Mouse (Mus musculus) heart, postnatal 0 days (tissue): ENCODE data around the gene Srd5a1. TPM values are rescaled to one million over a fixed set of nuclear protein-coding genes. Genes with fewer than 3 reads are reported as not detected.
"Not testable (repeated sequence)": the region's sequence is repeated elsewhere in the genome, so short reads cannot be mapped to it uniquely, and the experiment has no call there.

Experiments
- ATAC-seq: fragments of 200-750 bp; cut with Nextera tagmentation; 2 replicates; pipeline ENCODE4 v1.8.0; 2017; ENCODE audit warnings: low read depth, moderate number of reproducible peaks, moderate library complexity; ENCODE audit not compliant: insufficient read depth
- DNase-seq: peaks from one replicate; pipeline ENCODE4 v3.0.0-alpha.2; 2016; ENCODE audit warnings: low spot score
- H3K27ac ChIP-seq: fragments of 300-500 bp; sonication (generic); 2 replicates; pipeline ENCODE4 v1.5.1; 2014; ENCODE audit warnings: low read depth, mild to moderate bottlenecking
- H3K27me3 ChIP-seq: fragments of 300-500 bp; sonication (generic); 2 replicates; pipeline ENCODE4 v1.6.1; 2014; ENCODE audit warnings: low read length, mixed read lengths; ENCODE audit not compliant: control insufficient read depth, insufficient read depth
- H3K36me3 ChIP-seq: fragments of 300-500 bp; sonication (generic); replicated peaks from 2 replicates; pipeline ENCODE4 v1.6.1; 2014; ENCODE audit warnings: low read length, mixed read lengths; ENCODE audit not compliant: control insufficient read depth, insufficient read depth
- H3K4me1 ChIP-seq: fragments of 300-500 bp; sonication (generic); 2 replicates; pipeline ENCODE4 v1.6.1; 2014; ENCODE audit warnings: antibody characterized with exemption; ENCODE audit not compliant: control insufficient read depth, insufficient read depth
- H3K4me2 ChIP-seq: fragments of 300-500 bp; sonication (generic); 2 replicates; pipeline ENCODE4 v1.6.1; 2014; ENCODE audit warnings: low read depth, mild to moderate bottlenecking, low read length, moderate library complexity
- H3K4me3 ChIP-seq: fragments of 300-500 bp; sonication (generic); 2 replicates; pipeline ENCODE4 v1.5.1; 2014; ENCODE audit warnings: low read depth, low read length
- H3K9ac ChIP-seq: fragments of 300-500 bp; sonication (generic); replicated peaks from 2 replicates; pipeline ENCODE4 v1.6.1; 2014; ENCODE audit warnings: low read depth, low read length, mixed read lengths
- H3K9me3 ChIP-seq: fragments of 300-500 bp; sonication (generic); replicated peaks from 2 replicates; pipeline ENCODE4 v1.6.1; 2016; ENCODE audit warnings: low read length; ENCODE audit not compliant: control insufficient read depth
- CTCF ChIP-seq: IDR thresholded peaks from 2 replicates; pipeline ENCODE4 v1.5.1; 2016; ENCODE audit warnings: antibody characterized with exemption, control low read depth, low read depth
- EP300 ChIP-seq: IDR thresholded peaks from 2 replicates; pipeline ENCODE4 v1.6.1; 2016; ENCODE audit warnings: antibody characterized with exemption, low read depth
- WGBS: fragments of 180-500 bp; shearing (Covaris S2); extraction: QIAGEN DNeasy Blood & Tissue Kit; methylation state at CpG from one replicate; pipeline ENCODE4 v1.1.7; 2014; 5-methylcytosine and 5-hydroxymethylcytosine counted together
- polyA plus RNA-seq: library from polyadenylated mRNA; unstranded; fragments of >200 nt; fragmentation: Nextera tagmentation; extraction: Ambion mirVana; gene quantifications from 2 replicates; pipeline ENCODE4 v1.2.1, GENCODE M21; 2015
- total RNA-seq: library from RNA; depleted of rRNA; stranded (reverse); fragments of >200 nt; gene quantifications from 2 replicates; pipeline ENCODE4 v1.2.3, GENCODE M21; 2014; ENCODE audit warnings: low replicate concordance

Srd5a1 gene
- total and polyA plus RNA-seq, 2 experiments from 2014 or later = 3.3 to 3.5 TPM

DNA sequence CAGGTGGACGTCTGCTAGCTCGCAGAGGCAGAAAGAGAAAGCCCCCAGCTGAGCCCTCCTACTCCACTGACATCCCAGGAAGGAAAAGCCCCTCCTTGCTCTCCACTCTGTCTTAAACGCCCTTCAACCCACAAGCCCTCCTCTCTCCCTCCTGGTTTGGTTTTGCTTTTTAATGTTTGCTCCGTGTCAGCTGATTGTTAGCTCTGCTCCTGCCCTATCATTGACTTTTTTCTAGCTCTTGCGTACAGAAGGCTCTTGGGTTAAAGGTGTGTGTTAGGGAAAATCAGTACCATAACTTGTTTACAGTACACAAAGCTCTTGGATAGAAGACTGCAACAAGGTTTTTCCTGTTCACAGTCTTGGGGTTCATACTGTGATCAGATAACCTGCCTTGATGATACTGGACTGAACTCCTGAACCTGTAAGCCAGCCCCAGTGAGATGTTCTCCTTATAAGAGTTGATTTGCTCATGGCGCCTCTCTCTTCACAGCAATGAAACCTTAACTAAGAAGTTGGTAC lies 26.9 kb upstream of the Srd5a1 start:
- ATAC-seq = no peak
- Histone ChIP-seq H3K36me3 (peaks cover 57% of the 10 kb centered on the region), H3K4me1 (no peaks in the 10 kb centered on the region), H3K9ac (no peak overlapping the region), H3K4me2 (no peak overlapping the region), H3K4me3 (no peak overlapping the region), H3K9me3 (no peaks in the 10 kb centered on the region), H3K27ac (no peak overlapping the region), H3K27me3 (no peaks in the 10 kb centered on the region)
- no peak for DNase-seq
- TF ChIP-seq EP300 = no peak
- WGBS = 84% methylated on average over 6 of the region's 6 CpGs

GRCm38 (mm10) chr13:69637657-69638056 lies 26.4 kb upstream of the Srd5a1 start:
- Histone ChIP-seq H3K4me3 (no peak overlapping the region), H3K36me3 (peaks cover 62% of the 10 kb centered on the region), H3K4me2 (no peak overlapping the region), H3K9ac (no peak overlapping the region), H3K27ac (no peak overlapping the region), H3K27me3 (no peaks in the 10 kb centered on the region), H3K4me1 (no peaks in the 10 kb centered on the region), H3K9me3 (no peaks in the 10 kb centered on the region)
- no peak for TF ChIP-seq CTCF
- TF ChIP-seq EP300 = no peak
- DNase-seq = no peak
- 79% methylated on average over 9 of the region's 9 CpGs for WGBS
- no peak for ATAC-seq

DNA sequence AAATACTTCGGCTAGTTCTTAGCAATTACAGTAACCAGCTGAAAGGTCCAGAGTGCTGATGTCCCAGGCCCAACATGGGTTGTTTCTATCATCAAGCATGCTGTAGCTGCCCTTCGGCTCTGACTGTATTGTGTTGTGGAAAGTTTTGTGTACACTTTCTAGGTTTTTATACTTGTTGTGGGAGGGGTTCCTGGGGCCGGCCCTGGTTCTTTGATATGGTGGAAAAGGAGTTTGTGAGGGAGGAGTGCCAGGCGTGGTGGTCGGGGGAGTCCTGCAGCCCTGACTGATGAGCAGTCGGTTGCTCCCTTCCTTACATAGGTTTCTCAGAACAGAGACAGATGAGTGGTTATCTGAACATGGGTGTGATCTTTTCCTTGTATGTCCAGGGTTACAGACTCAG lies 25.6 kb upstream of the Srd5a1 start:
- H3K4me1 ChIP-seq = no peaks in the 10 kb centered on the region
- H3K36me3 ChIP-seq = peaks cover 70% of the 10 kb centered on the region
- TF ChIP-seq CTCF (no peak), EP300 (no peak)
- ATAC-seq = no peak
- no peak overlapping the region for H3K27ac ChIP-seq
- H3K4me2 ChIP-seq = no peak overlapping the region
- 79% methylated on average over 6 of the region's 6 CpGs for WGBS
- no peaks in the 10 kb centered on the region for H3K9me3 ChIP-seq
- no peak overlapping the region for H3K4me3 ChIP-seq
- no peak for DNase-seq
- no peak overlapping the region for H3K9ac ChIP-seq
- H3K27me3 ChIP-seq = no peaks in the 10 kb centered on the region

DNA sequence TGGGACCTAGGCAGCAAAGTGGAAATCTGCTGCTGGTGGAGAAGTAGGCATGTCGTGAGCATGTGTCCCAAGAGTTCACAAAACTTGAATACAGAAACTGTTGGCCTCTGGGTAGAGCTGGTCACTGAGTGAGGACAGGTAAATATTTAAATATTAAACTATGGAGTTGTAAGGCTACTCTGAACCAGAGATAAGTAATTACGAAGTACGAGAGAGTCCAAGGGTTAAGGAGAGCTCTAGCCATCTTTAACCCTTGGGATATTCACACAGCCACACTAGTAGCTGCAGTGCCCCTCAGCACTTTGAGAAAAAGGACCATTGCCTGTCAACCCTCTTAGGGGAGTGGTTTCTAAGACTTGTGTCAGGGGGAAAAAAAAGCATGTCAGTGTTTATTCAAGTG lies 25.1 kb upstream of the Srd5a1 start:
- TF ChIP-seq CTCF (no peak), EP300 (no peak)
- DNase-seq = no peak
- Histone ChIP-seq H3K27ac (no peak overlapping the region), H3K4me3 (no peak overlapping the region), H3K9me3 (no peaks in the 10 kb centered on the region), H3K9ac (no peak overlapping the region), H3K27me3 (no peaks in the 10 kb centered on the region), H3K36me3 (peaks cover 74% of the 10 kb centered on the region), H3K4me2 (no peak overlapping the region), H3K4me1 (no peaks in the 10 kb centered on the region)
- no peak for ATAC-seq
- 66% methylated on average over 3 of the region's 3 CpGs for WGBS

DNA sequence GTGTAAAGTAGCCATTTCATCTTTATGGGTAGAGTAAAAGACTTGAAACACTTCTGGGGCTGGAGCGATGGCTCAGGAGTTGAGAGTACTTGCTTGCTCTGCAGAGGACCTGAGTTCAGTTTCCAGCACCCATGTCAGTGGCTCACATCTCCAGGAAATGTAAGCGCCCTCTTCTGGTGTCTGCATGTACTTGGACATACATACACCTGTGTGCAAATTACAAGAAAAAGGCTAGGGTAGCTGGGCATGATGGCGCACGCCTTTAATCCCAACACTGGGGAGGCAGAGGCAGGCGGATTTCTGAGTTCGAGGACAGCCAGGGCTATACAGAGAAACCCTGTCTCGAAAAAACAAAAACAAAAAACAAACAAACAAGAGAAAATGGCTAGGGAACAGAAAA lies 24.6 kb upstream of the Srd5a1 start:
- not testable (repeated sequence) for H3K27me3 ChIP-seq, H3K4me1 ChIP-seq, H3K27ac ChIP-seq, H3K4me2 ChIP-seq, H3K9me3 ChIP-seq, H3K4me3 ChIP-seq, H3K9ac ChIP-seq, DNase-seq, ATAC-seq
- H3K36me3 ChIP-seq = peaks cover 80% of the 10 kb centered on the region
- 95% methylated on average over 7 of the region's 7 CpGs for WGBS

- no peaks in the 10 kb centered on the region for H3K9me3 ChIP-seq
- H3K4me2 ChIP-seq = no peak overlapping the region
- no peaks in the 10 kb centered on the region for H3K4me1 ChIP-seq
- no peak for DNase-seq
- 80% methylated on average over 2 of the region's 2 CpGs for WGBS
- TF ChIP-seq EP300 (no peak), CTCF (no peak)
- H3K4me3 ChIP-seq = no peak overlapping the region
- no peak overlapping the region for H3K27ac ChIP-seq
- no peak overlapping the region for H3K9ac ChIP-seq
- ATAC-seq = no peak
- H3K27me3 ChIP-seq = no peaks in the 10 kb centered on the region
- peaks cover 89% of the 10 kb centered on the region for H3K36me3 ChIP-seq
Measured at GRCm38 (mm10) chr13:69633988-69634387, 22.7 kb upstream of the Srd5a1 start.
